Mouse (Mus musculus) MEL (cell line): Measurements from ENCODE around the gene Erich6b. TPM values are rescaled to one million over a fixed set of nuclear protein-coding genes. Genes with fewer than 3 reads are reported as not detected.

ENCODE experiments used
- DNase-seq: peaks from one replicate; pipeline ENCODE4 v3.0.0; 2011; ENCODE audit warnings: low read depth, low spot score
- H3K27ac ChIP-seq: 2 replicates; pipeline ENCODE4 v1.5.1; 2012; ENCODE audit warnings: low read depth, mild to moderate bottlenecking, control low read depth, low read length, moderate library complexity; ENCODE audit not compliant: control insufficient read depth
- H3K27me3 ChIP-seq, 2 experiments: fragments of 150-350 bp in 1 of 2; sonication (generic) in 1 of 2; 2 replicates each; pipeline ENCODE4 v1.6.1; 2012; ENCODE audit warnings: low read length in 2 of 2, mild to moderate bottlenecking in 2 of 2, improper control_type of control experiment in 1 of 2, moderate library complexity in 1 of 2; ENCODE audit not compliant: insufficient read depth in 2 of 2, control insufficient read depth in 1 of 2
- H3K36me3 ChIP-seq, 2 experiments: 2 replicates each; pipeline ENCODE4 v1.6.1; 2012 to 2014; ENCODE audit warnings: low read length in 2 of 2, improper control_type of control experiment in 1 of 2, inconsistent platforms in 1 of 2, mild to moderate bottlenecking in 1 of 2; ENCODE audit not compliant: insufficient read depth in 2 of 2, control insufficient read depth in 1 of 2
- H3K4me1 ChIP-seq, 2 experiments: fragments of 150-350 bp in 1 of 2; sonication (generic) in 1 of 2; 2 replicates each; pipeline ENCODE4 v1.6.1; 2012; ENCODE audit warnings: low read length in 2 of 2, improper control_type of control experiment in 1 of 2, mild to moderate bottlenecking in 1 of 2; ENCODE audit not compliant: insufficient read depth in 2 of 2, control insufficient read depth in 1 of 2
- H3K4me3 ChIP-seq, 2 experiments: fragments of 150-350 bp in 1 of 2; sonication (generic) in 1 of 2; 2 replicates each; pipeline ENCODE4 v1.5.1; 2012; ENCODE audit warnings: low read depth in 2 of 2, low read length in 2 of 2, mild to moderate bottlenecking in 2 of 2, moderate library complexity in 2 of 2, control low read depth in 1 of 2, improper control_type of control experiment in 1 of 2; ENCODE audit not compliant: control insufficient read depth in 1 of 2, insufficient read depth in 1 of 2
- H3K79me2 ChIP-seq: 2 replicates; pipeline ENCODE4 v1.6.1; 2012; ENCODE audit warnings: mild to moderate bottlenecking, low read length, moderate library complexity; ENCODE audit not compliant: control insufficient read depth, poor library complexity, insufficient read depth
- H3K9ac ChIP-seq: 2 replicates; pipeline ENCODE4 v1.6.1; 2012; ENCODE audit warnings: low read depth, mild to moderate bottlenecking, control low read depth, low read length, moderate library complexity; ENCODE audit not compliant: control insufficient read depth, poor library complexity, severe bottlenecking
- H3K9me3 ChIP-seq: fragments of 150-350 bp; sonication (generic); replicated peaks from 2 replicates; pipeline ENCODE4 v1.6.1; 2012; ENCODE audit warnings: mild to moderate bottlenecking, low read length, improper control_type of control experiment, moderate library complexity; ENCODE audit not compliant: insufficient read depth
- BHLHE40 ChIP-seq: IDR thresholded peaks from 2 replicates; pipeline ENCODE4 v1.6.1; 2012; ENCODE audit warnings: low read depth, mild to moderate bottlenecking, inconsistent platforms, low read length, improper control_type of control experiment, borderline replicate concordance
- CTCF ChIP-seq, 3 experiments: IDR thresholded peaks in 2 of 3; conservative IDR thresholded peaks in 1 of 3; 2 replicates each; pipeline ENCODE4 v1.5.1; 2011 to 2012; ENCODE audit warnings: low read length in 3 of 3, low read depth in 2 of 3, mild to moderate bottlenecking in 2 of 3, improper control_type of control experiment in 1 of 3, inconsistent platforms in 1 of 3, mixed read lengths in 1 of 3, moderate library complexity in 1 of 3; ENCODE audit not compliant: control insufficient read depth in 1 of 3, insufficient read depth in 1 of 3, poor library complexity in 1 of 3, severe bottlenecking in 1 of 3
- E2F4 ChIP-seq: IDR thresholded peaks from 2 replicates; pipeline ENCODE4 v1.6.1; 2011; ENCODE audit warnings: low read depth, low read length, improper control_type of control experiment, borderline replicate concordance
- ELF1 ChIP-seq: IDR thresholded peaks from 2 replicates; pipeline ENCODE4 v1.6.1; 2014; ENCODE audit warnings: low read depth, mild to moderate bottlenecking, inconsistent platforms, low read length, improper control_type of control experiment, moderate library complexity
- EP300 ChIP-seq, 2 experiments: IDR thresholded peaks; 2 replicates each; pipeline ENCODE4 v1.6.1; 2011; ENCODE audit warnings: improper control_type of control experiment in 2 of 2, low read length in 2 of 2, low read depth in 1 of 2, mild to moderate bottlenecking in 1 of 2
- ETS1 ChIP-seq: IDR thresholded peaks from 2 replicates; pipeline ENCODE4 v1.6.1; 2012; ENCODE audit warnings: low read depth, mild to moderate bottlenecking, inconsistent platforms, low read length, improper control_type of control experiment, moderate library complexity
- GATA1 ChIP-seq: IDR thresholded peaks from 2 replicates; pipeline ENCODE4 v1.6.1; 2011; ENCODE audit warnings: low read depth, low read length, improper control_type of control experiment
- JUND ChIP-seq: IDR thresholded peaks from 2 replicates; pipeline ENCODE4 v1.6.1; 2011; ENCODE audit warnings: low read depth, mild to moderate bottlenecking, improper control_type of control experiment, low read length
- KAT2A ChIP-seq: conservative IDR thresholded peaks from 2 replicates; pipeline ENCODE4 v1.6.1; 2012; ENCODE audit warnings: low read depth, low read length, improper control_type of control experiment, inconsistent platforms
- MAFK ChIP-seq: IDR thresholded peaks from 2 replicates; pipeline ENCODE4 v1.6.1; 2011; ENCODE audit warnings: low read depth, mild to moderate bottlenecking, low read length, improper control_type of control experiment, borderline replicate concordance
- MAZ ChIP-seq: IDR thresholded peaks from 2 replicates; pipeline ENCODE4 v1.6.1; 2012; ENCODE audit warnings: low read depth, mild to moderate bottlenecking, inconsistent platforms, low read length, improper control_type of control experiment
- MEF2A ChIP-seq: IDR thresholded peaks from 2 replicates; pipeline ENCODE4 v1.6.1; 2014; ENCODE audit warnings: low read depth, mild to moderate bottlenecking, inconsistent platforms, low read length, improper control_type of control experiment; ENCODE audit not compliant: poor library complexity, insufficient replicate concordance, severe bottlenecking; ENCODE audit errors: extremely low read depth
- MYC ChIP-seq: IDR thresholded peaks from 2 replicates; pipeline ENCODE4 v1.6.1; 2011; ENCODE audit warnings: low read depth, mild to moderate bottlenecking, low read length, improper control_type of control experiment, moderate library complexity
- NRF1 ChIP-seq: IDR thresholded peaks from 2 replicates; pipeline ENCODE4 v1.6.1; 2014; ENCODE audit warnings: low read depth, mild to moderate bottlenecking, inconsistent platforms, low read length, improper control_type of control experiment, moderate library complexity; ENCODE audit not compliant: poor library complexity, insufficient read depth, severe bottlenecking
- POLR2A ChIP-seq, 2 experiments: IDR thresholded peaks; 2 replicates each; pipeline ENCODE4 v1.6.1; 2011 to 2012; ENCODE audit warnings: low read length in 2 of 2, mild to moderate bottlenecking in 2 of 2, control low read depth in 1 of 2, improper control_type of control experiment in 1 of 2, low read depth in 1 of 2, moderate library complexity in 1 of 2; ENCODE audit not compliant: control insufficient read depth in 1 of 2, insufficient read depth in 1 of 2, poor library complexity in 1 of 2
- POLR2AphosphoS5 ChIP-seq: IDR thresholded peaks from 2 replicates; pipeline ENCODE4 v1.6.1; 2012; ENCODE audit warnings: low read depth, borderline replicate concordance, mild to moderate bottlenecking, inconsistent platforms, low read length, moderate library complexity, mixed read lengths
- RAD21 ChIP-seq: IDR thresholded peaks from 2 replicates; pipeline ENCODE4 v1.6.1; 2011; ENCODE audit warnings: mild to moderate bottlenecking, low read depth, low read length, improper control_type of control experiment
- RCOR1 ChIP-seq: IDR thresholded peaks from 2 replicates; pipeline ENCODE4 v1.6.1; 2012; ENCODE audit warnings: low read depth, mild to moderate bottlenecking, inconsistent platforms, low read length, improper control_type of control experiment
- SMC3 ChIP-seq: IDR thresholded peaks from 2 replicates; pipeline ENCODE4 v1.6.1; 2011; ENCODE audit warnings: low read depth, low read length, improper control_type of control experiment
- TAL1 ChIP-seq: IDR thresholded peaks from 2 replicates; pipeline ENCODE4 v1.6.1; 2012; ENCODE audit warnings: mild to moderate bottlenecking, inconsistent platforms, low read length, moderate library complexity, mixed read lengths
- TBP ChIP-seq: IDR thresholded peaks from 2 replicates; pipeline ENCODE4 v1.8.0; 2011; ENCODE audit warnings: low read depth, low read length, improper control_type of control experiment
- TCF12 ChIP-seq: IDR thresholded peaks from 2 replicates; pipeline ENCODE4 v1.6.1; 2014; ENCODE audit warnings: low read depth, mild to moderate bottlenecking, inconsistent platforms, low read length, improper control_type of control experiment, moderate library complexity
- UBTF ChIP-seq: IDR thresholded peaks from 2 replicates; pipeline ENCODE4 v1.6.1; 2012; ENCODE audit warnings: low read depth, mild to moderate bottlenecking, inconsistent platforms, low read length, improper control_type of control experiment, moderate library complexity, borderline replicate concordance; ENCODE audit not compliant: insufficient read depth
- USF1 ChIP-seq: IDR thresholded peaks from 2 replicates; pipeline ENCODE4 v1.6.1; 2014; ENCODE audit warnings: low read depth, mild to moderate bottlenecking, inconsistent platforms, low read length, improper control_type of control experiment, moderate library complexity
- USF2 ChIP-seq, 2 experiments: IDR thresholded peaks; 2 replicates each; pipeline ENCODE4 v1.6.1; 2011 to 2012; ENCODE audit warnings: improper control_type of control experiment in 2 of 2, low read length in 2 of 2, borderline replicate concordance in 1 of 2, inconsistent platforms in 1 of 2, low read depth in 1 of 2, mild to moderate bottlenecking in 1 of 2; ENCODE audit not compliant: insufficient read depth in 1 of 2
- ZMIZ1 ChIP-seq: IDR thresholded peaks from 2 replicates; pipeline ENCODE4 v1.6.1; 2012; ENCODE audit warnings: low read depth, mild to moderate bottlenecking, inconsistent platforms, low read length, improper control_type of control experiment, moderate library complexity
- ZNF384 ChIP-seq: IDR thresholded peaks from 2 replicates; pipeline ENCODE4 v1.6.1; 2012; ENCODE audit warnings: low read depth, mild to moderate bottlenecking, inconsistent platforms, low read length, improper control_type of control experiment
- polyA plus RNA-seq, 2 experiments: library from polyadenylated mRNA; stranded (reverse) in 1 of 2; unstranded in 1 of 2; fragments of >175 nt in 1 of 2; fragments of >200 nt in 1 of 2; gene quantifications; 2 replicates each; pipeline versions ENCODE4 v1.2.1 to v1.2.4; 2012; ENCODE audit warnings: low replicate concordance in 2 of 2, low read depth in 1 of 2; ENCODE audit not compliant: insufficient read length in 2 of 2, insufficient read depth in 1 of 2, missing spikeins in 1 of 2
- total RNA-seq: library from RNA; depleted of rRNA; stranded (reverse); fragments of 300-350 nt; gene quantifications from 2 replicates; pipeline ENCODE4 v1.2.3, GENCODE M21; 2012

Erich6b gene
- total and polyA plus RNA-seq, 3 experiments = not detected

- H3K79me2 ChIP-seq = no peaks in the 10 kb centered on the region
- peaks cover 0 to 11% of the 10 kb centered on the region in 2 experiments; a peak in 3 of 4 replicates for H3K4me1 ChIP-seq
- DNase-seq = no peak
- H3K27me3 ChIP-seq = no peaks in the 10 kb centered on the region; a peak in 1 of 4 replicates
- H3K9me3 ChIP-seq = no peaks in the 10 kb centered on the region
- no peak overlapping the region for H3K27ac ChIP-seq
- H3K9ac ChIP-seq = no peak overlapping the region
- H3K4me3 ChIP-seq = no peak overlapping the region
- H3K36me3 ChIP-seq = peaks cover 0 to 8% of the 10 kb centered on the region in 2 experiments; a peak in 2 of 4 replicates
- TF ChIP-seq CTCF (IDR thresholded peaks at IDR 0.05 in 2 of 3, conservative IDR thresholded peaks at IDR 0.05 in 1 of 3; ENCODE audit: control insufficient read depth in 1 of 3, insufficient read depth in 1 of 3, low read depth in 2 of 3, low read length in 3 of 3, poor library complexity in 1 of 3, severe bottlenecking in 1 of 3) (0 out of 6 replicates have a peak, but pooled peaks of 1 of the 3 experiments have one; percentile 0), MAFK (no peak)
Measured at GRCm38 (mm10) chr14:75696096-75696495, 54.0 kb downstream of the Erich6b start.

- Histone ChIP-seq H3K4me3 (no peak overlapping the region), H3K9ac (no peak overlapping the region)
Measured at GRCm38 (mm10) chr14:75697928-75698327, 55.9 kb downstream of the Erich6b start.

GRCm38 (mm10) chr14:75706647-75707046, 64.6 kb downstream of the Erich6b start:
- DNase-seq = no peak

More at GRCm38 (mm10) chr14:75697928-75698327, 55.9 kb downstream of the Erich6b start:
- Histone ChIP-seq H3K4me1 (peaks cover 0 to 11% of the 10 kb centered on the region in 2 experiments; a peak in 3 of 4 replicates), H3K79me2 (no peaks in the 10 kb centered on the region), H3K27me3 (no peaks in the 10 kb centered on the region), H3K9me3 (no peaks in the 10 kb centered on the region), H3K36me3 (peaks cover 0 to 8% of the 10 kb centered on the region in 2 experiments; a peak in 2 of 4 replicates), H3K27ac (no peak overlapping the region)
- TF ChIP-seq RAD21 (no peak), E2F4 (no peak), ZMIZ1 (no peak), KAT2A (no peak), POLR2A (IDR thresholded peaks at IDR 0.05; ENCODE audit: control insufficient read depth in 1 of 2, insufficient read depth in 1 of 2, low read depth in 1 of 2, low read length in 2 of 2, poor library complexity in 1 of 2) (no peak), MEF2A (no peak), ELF1 (no peak), MAZ (no peak), BHLHE40 (no peak), TBP (no peak), CTCF (IDR thresholded peaks at IDR 0.05 in 2 of 3, conservative IDR thresholded peaks at IDR 0.05 in 1 of 3; ENCODE audit: control insufficient read depth in 1 of 3, insufficient read depth in 1 of 3, low read depth in 2 of 3, low read length in 3 of 3, poor library complexity in 1 of 3, severe bottlenecking in 1 of 3) (peak in 1 of 3 experiments; percentile 39; a peak in 2 of 6 replicates), ETS1 (no peak), NRF1 (no peak), MYC (no peak), JUND (no peak), SMC3 (peak; percentile 29; the same call in 1 of the 2 replicates), ZNF384 (no peak), POLR2AphosphoS5 (no peak), UBTF (no peak), TAL1 (no peak), MAFK (no peak), EP300 (IDR thresholded peaks at IDR 0.05; ENCODE audit: low read depth in 1 of 2, low read length in 2 of 2) (peak in 1 of 2 experiments; percentile 48; a peak in 1 of 4 replicates), USF1 (no peak), TCF12 (0 out of 2 replicates have a peak, but pooled peaks have one; percentile 9), GATA1 (0 out of 2 replicates have a peak, but pooled peaks have one; percentile 12), RCOR1 (no peak), USF2 (IDR thresholded peaks at IDR 0.05; ENCODE audit: borderline replicate concordance in 1 of 2, insufficient read depth in 1 of 2, low read depth in 1 of 2, low read length in 2 of 2) (no peak)
- peak; percentile 53 for DNase-seq

More at GRCm38 (mm10) chr14:75706647-75707046, 64.6 kb downstream of the Erich6b start:
- H3K9me3 ChIP-seq = no peaks in the 10 kb centered on the region
- no peak overlapping the region for H3K27ac ChIP-seq
- peak; percentile 85 for TF ChIP-seq MAFK
- no peak for TF ChIP-seq TBP
- no peak for TF ChIP-seq POLR2A (IDR thresholded peaks at IDR 0.05; ENCODE audit: control insufficient read depth in 1 of 2, insufficient read depth in 1 of 2, low read depth in 1 of 2, low read length in 2 of 2, poor library complexity in 1 of 2)
- no peak overlapping the region for H3K4me3 ChIP-seq
- H3K79me2 ChIP-seq = no peaks in the 10 kb centered on the region
- no peaks in the 10 kb centered on the region for H3K4me1 ChIP-seq
- peaks cover 0 to 31% of the 10 kb centered on the region in 2 experiments; a peak in 2 of 4 replicates for H3K36me3 ChIP-seq
- H3K27me3 ChIP-seq = no peaks in the 10 kb centered on the region
- no peak overlapping the region for H3K9ac ChIP-seq
